Mouse (Mus musculus) ES-E14 (cell line): ENCODE data around the gene Mrtfb. TPM values are rescaled to one million over a fixed set of nuclear protein-coding genes. Genes with fewer than 3 reads are reported as not detected.

Experiments used
- DNase-seq: peaks from one replicate; pipeline ENCODE4 v3.0.0-alpha.2; 2013; ENCODE audit warnings: low read depth, low spot score
- H3K27ac ChIP-seq: 2 replicates; pipeline ENCODE4 v1.5.1; 2012; ENCODE audit warnings: low read depth, mild to moderate bottlenecking, low read length, moderate library complexity, mixed read lengths; ENCODE audit not compliant: poor library complexity, insufficient read depth, severe bottlenecking
- H3K36me3 ChIP-seq: 2 replicates; pipeline ENCODE4 v1.6.1; 2012; ENCODE audit warnings: mild to moderate bottlenecking, low read length, moderate library complexity, mixed read lengths; ENCODE audit not compliant: control insufficient read depth, poor library complexity, insufficient read depth, severe bottlenecking
- H3K4me1 ChIP-seq, 2 experiments: fragments of 150-350 bp in 1 of 2; sonication (generic) in 1 of 2; 2 replicates each; pipeline ENCODE4 v1.6.1; 2012; ENCODE audit warnings: low read length in 2 of 2, mild to moderate bottlenecking in 1 of 2, mixed read lengths in 1 of 2; ENCODE audit not compliant: control insufficient read depth in 2 of 2, insufficient read depth in 2 of 2, poor library complexity in 1 of 2
- H3K4me3 ChIP-seq, 2 experiments: fragments of 150-350 bp in 1 of 2; sonication (generic) in 1 of 2; 2 replicates each; pipeline ENCODE4 v1.5.1; 2012; ENCODE audit warnings: low read length in 2 of 2, low read depth in 1 of 2, mild to moderate bottlenecking in 1 of 2, mixed read lengths in 1 of 2; ENCODE audit not compliant: insufficient read depth in 1 of 2, poor library complexity in 1 of 2, severe bottlenecking in 1 of 2
- H3K9ac ChIP-seq: 2 replicates; pipeline ENCODE4 v1.6.1; 2012; ENCODE audit warnings: low read depth, mild to moderate bottlenecking, low read length, mixed read lengths; ENCODE audit not compliant: poor library complexity, insufficient read depth, severe bottlenecking
- H3K9me3 ChIP-seq: fragments of 150-350 bp; sonication (generic); 2 replicates; pipeline ENCODE4 v1.6.1; 2012; ENCODE audit warnings: low read depth, mild to moderate bottlenecking, low read length; ENCODE audit not compliant: control insufficient read depth, insufficient read depth
- CHD2 ChIP-seq: IDR thresholded peaks from 2 replicates; pipeline ENCODE4 v1.6.1; 2014; ENCODE audit warnings: mild to moderate bottlenecking, low read depth, low read length, inconsistent platforms
- HCFC1 ChIP-seq: IDR thresholded peaks from 2 replicates; pipeline ENCODE4 v1.6.1; 2012; ENCODE audit warnings: low read length, inconsistent platforms, borderline replicate concordance; ENCODE audit not compliant: insufficient read depth
- MAFK ChIP-seq: IDR thresholded peaks from 2 replicates; pipeline ENCODE4 v1.6.1; 2014; ENCODE audit warnings: mild to moderate bottlenecking, low read depth, low read length, inconsistent platforms; ENCODE audit not compliant: insufficient read depth
- ZC3H11A ChIP-seq: IDR thresholded peaks from 2 replicates; pipeline ENCODE4 v1.6.1; 2012; ENCODE audit warnings: low read depth, mild to moderate bottlenecking, inconsistent platforms, low read length, borderline replicate concordance
- ZNF384 ChIP-seq: IDR thresholded peaks from 2 replicates; pipeline ENCODE4 v1.6.1; 2012; ENCODE audit warnings: low read depth, low read length, inconsistent platforms
- in situ Hi-C, 2 experiments: fragments of 600-800 bp; cut with MboI; formaldehyde crosslinking; loops; one replicate each; pipeline ENCODE4 v1.15.1; 2025; ENCODE audit warnings: low sequenced_read_pairs in 2 of 2, inconsistent platforms in 1 of 2; ENCODE audit not compliant: unreplicated experiment in 2 of 2
- total RNA-seq: library from RNA; depleted of rRNA; stranded (reverse); fragments of 300-350 nt; gene quantifications from 2 replicates; pipeline ENCODE4 v1.2.3, GENCODE M21; 2012

Gene Mrtfb
- total RNA-seq, 1 experiment = 9.6 TPM

- Histone ChIP-seq H3K4me1 (no peaks in the 10 kb centered on the region), H3K4me3 (no peak overlapping the region), H3K36me3 (peaks cover 6% of the 10 kb centered on the region; the same call in 1 of the 2 replicates), H3K27ac (no peak overlapping the region), H3K9ac (no peak overlapping the region), H3K9me3 (no peaks in the 10 kb centered on the region)
- in situ Hi-C loops = no loop called here
- TF ChIP-seq MAFK = no peak
- TF ChIP-seq CHD2 = no peak
- no peak for TF ChIP-seq ZC3H11A
- TF ChIP-seq HCFC1 = no peak
- TF ChIP-seq ZNF384 = no peak
- no peak for DNase-seq
These were observed 131.0 kb downstream of the Mrtfb start for GRCm38 (mm10) chr16:13387306-13387705.

GRCm38 (mm10) chr16:13400375-13400774 lies 144.1 kb downstream of the Mrtfb start:
- no peak overlapping the region for H3K9ac ChIP-seq
- peaks cover 0 to 12% of the 10 kb centered on the region in 2 experiments; a peak in 1 of 4 replicates for H3K4me1 ChIP-seq
- H3K4me3 ChIP-seq = no peak overlapping the region
- in situ Hi-C loops = no loop called here
- H3K9me3 ChIP-seq = no peaks in the 10 kb centered on the region
- peaks cover 36% of the 10 kb centered on the region for H3K36me3 ChIP-seq
- H3K27ac ChIP-seq = no peak overlapping the region
- no peak for DNase-seq
- TF ChIP-seq ZC3H11A = no peak

GRCm38 (mm10) chr16:13401591-13401990 lies 145.3 kb downstream of the Mrtfb start:
- no peak for DNase-seq
- Histone ChIP-seq H3K4me3 (no peak overlapping the region), H3K4me1 (peaks cover 0 to 12% of the 10 kb centered on the region in 2 experiments; a peak in 1 of 4 replicates), H3K9me3 (no peaks in the 10 kb centered on the region), H3K27ac (no peak overlapping the region), H3K36me3 (peaks cover 44% of the 10 kb centered on the region), H3K9ac (no peak overlapping the region)
- TF ChIP-seq ZC3H11A (no peak), HCFC1 (no peak), ZNF384 (no peak), CHD2 (no peak), MAFK (no peak)
- in situ Hi-C loops = no loop called here

GRCm38 (mm10) chr16:13404656-13405055 lies 148.4 kb downstream of the Mrtfb start:
- peaks cover 39% of the 10 kb centered on the region for H3K36me3 ChIP-seq

GRCm38 (mm10) chr16:13405403-13405802 lies 149.1 kb downstream of the Mrtfb start:
- TF ChIP-seq MAFK (no peak), HCFC1 (no peak), ZNF384 (no peak), CHD2 (no peak)
- no peak for DNase-seq

More at GRCm38 (mm10) chr16:13404656-13405055, 148.4 kb downstream of the Mrtfb start:
- no peak for TF ChIP-seq MAFK
- no peak for TF ChIP-seq ZNF384
- TF ChIP-seq CHD2 = no peak
- TF ChIP-seq ZC3H11A = no peak
- no peak for TF ChIP-seq HCFC1
- Histone ChIP-seq H3K4me1 (peaks cover 0 to 12% of the 10 kb centered on the region in 2 experiments; a peak in 1 of 4 replicates), H3K9ac (no peak overlapping the region), H3K9me3 (no peaks in the 10 kb centered on the region), H3K27ac (no peak overlapping the region), H3K4me3 (no peak overlapping the region)
- no peak for DNase-seq
- in situ Hi-C loops = no loop called here

More at GRCm38 (mm10) chr16:13405403-13405802, 149.1 kb downstream of the Mrtfb start:
- in situ Hi-C loops = no loop called here
- Histone ChIP-seq H3K36me3 (peaks cover 39% of the 10 kb centered on the region), H3K4me3 (no peak overlapping the region), H3K27ac (no peak overlapping the region), H3K9ac (no peak overlapping the region), H3K4me1 (peaks cover 0 to 12% of the 10 kb centered on the region in 2 experiments; a peak in 1 of 4 replicates), H3K9me3 (no peaks in the 10 kb centered on the region)
